Mouse (Mus musculus) small intestine, adult 2 months (tissue): ENCODE measurements at regions not wholly inside any gene's neighbourhood (a gene's known extent, or its start where the extent isn't known, plus 50 kb on each side); places are given as distances from the start of the nearest gene placed in this dataset.

Experiments
- CTCF ChIP-seq: fragments of 200-500 bp; IDR thresholded peaks from 2 replicates; pipeline ENCODE4 v1.5.1; 2012; ENCODE audit warnings: low read depth, mild to moderate bottlenecking, control low read depth, inconsistent platforms, low read length, moderate library complexity, mixed read lengths; ENCODE audit not compliant: insufficient replicate concordance, insufficient read length; ENCODE audit errors: extremely low read depth
- POLR2A ChIP-seq: fragments of 200-500 bp; IDR thresholded peaks from 2 replicates; pipeline ENCODE4 v1.6.1; 2012; ENCODE audit warnings: low read depth, mild to moderate bottlenecking, control low read depth, inconsistent platforms, low read length, moderate library complexity

DNA sequence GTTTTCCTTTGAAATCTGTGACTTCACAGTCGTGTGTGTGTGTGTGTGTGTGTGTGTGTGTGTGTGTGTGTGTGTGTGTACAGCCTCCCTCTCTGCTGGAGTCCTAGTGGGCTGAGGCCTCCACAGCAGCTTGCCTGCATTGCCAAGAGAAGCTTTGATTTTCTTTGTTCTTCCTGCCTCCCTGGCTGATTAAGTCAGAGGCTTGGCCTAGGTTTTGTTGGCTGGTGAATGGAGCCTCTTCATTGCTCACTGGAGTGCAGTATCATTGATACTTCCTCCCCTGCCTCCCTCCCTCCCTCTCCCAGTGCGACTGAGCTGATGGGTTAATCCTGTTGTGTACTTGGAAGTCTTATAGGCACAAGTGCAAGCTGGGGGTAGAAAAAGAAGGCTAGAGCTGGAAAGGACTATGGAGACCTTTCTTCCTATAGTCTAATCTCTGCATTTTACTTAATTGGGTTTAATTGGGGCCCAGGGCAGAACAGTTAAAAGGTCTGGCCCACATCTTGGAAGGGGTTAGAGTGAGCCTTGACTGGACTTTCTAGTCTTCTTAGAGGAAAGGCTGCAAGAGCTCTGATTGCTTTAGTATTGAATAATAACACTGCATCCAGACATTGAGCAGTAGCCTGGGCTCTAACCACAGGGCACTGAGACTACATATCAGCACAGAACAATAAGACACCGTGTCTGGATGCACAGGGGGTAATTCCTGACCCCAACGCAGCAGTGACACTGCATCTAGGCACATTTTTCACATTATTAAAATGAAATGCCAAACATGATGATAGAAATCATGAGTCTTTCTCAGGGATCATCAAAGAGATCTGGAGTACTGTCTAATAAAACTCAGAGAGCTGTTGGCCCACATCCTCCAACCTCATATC is 62.9 kb upstream of the Nepro start:
- TF ChIP-seq CTCF (no peak), POLR2A (no peak)
